Mouse (Mus musculus): Measurements from ENCODE around the gene Pcnx.
A peak's percentile ranks its signal among the peaks of the same experiment; 100 is the strongest.

Pcnx gene

GRCm38 (mm10) chr12:81859351-81860307, at the start of gene Pcnx:
Gene Pcnx, plus strand, starts transcription at chr12:81860023.
- DNase-seq (ENCODE audit: low read depth, low spot score) = no peak

GRCm38 (mm10) chr12:81810417-81810816, 49.4 kb upstream of the Pcnx start:
- no peak for DNase-seq (ENCODE audit: low read depth, low spot score)

- no peak for DNase-seq (ENCODE audit: low read depth, low spot score)
Observed at GRCm38 (mm10) chr12:81814742-81815141, 45.1 kb upstream of the Pcnx start.

- no peak for DNase-seq (ENCODE audit: low read depth, low spot score)
Observed at GRCm38 (mm10) chr12:81816330-81817125, 43.3 kb upstream of the Pcnx start.

- DNase-seq (ENCODE audit: low read depth, low spot score) = no peak
Observed at GRCm38 (mm10) chr12:81817126-81817505, 42.7 kb upstream of the Pcnx start.

- DNase-seq (ENCODE audit: low read depth, low spot score) = peak; percentile 71
Observed at GRCm38 (mm10) chr12:81820700-81821099, 39.1 kb upstream of the Pcnx start.

GRCm38 (mm10) chr12:81822176-81822575, 37.6 kb upstream of the Pcnx start:
- no peak for DNase-seq (ENCODE audit: low read depth, low spot score)

GRCm38 (mm10) chr12:81822778-81823480, 36.9 kb upstream of the Pcnx start:
- no peak for DNase-seq (ENCODE audit: low read depth, low spot score)

GRCm38 (mm10) chr12:81828355-81828754, 31.5 kb upstream of the Pcnx start:
- no peak for DNase-seq (ENCODE audit: low read depth, low spot score)

- no peak for DNase-seq (ENCODE audit: low read depth, low spot score)
Observed at GRCm38 (mm10) chr12:81832039-81832738, 27.6 kb upstream of the Pcnx start.

- no peak for DNase-seq (ENCODE audit: low read depth, low spot score)
Observed at GRCm38 (mm10) chr12:81833094-81833493, 26.7 kb upstream of the Pcnx start.

GRCm38 (mm10) chr12:81836162-81836561, 23.7 kb upstream of the Pcnx start:
- DNase-seq (ENCODE audit: low read depth, low spot score) = no peak

- no peak for DNase-seq (ENCODE audit: low read depth, low spot score)
Observed at GRCm38 (mm10) chr12:81837463-81837862, 22.4 kb upstream of the Pcnx start.

- DNase-seq (ENCODE audit: low read depth, low spot score) = no peak
Observed at GRCm38 (mm10) chr12:81839663-81840062, 20.2 kb upstream of the Pcnx start.

- DNase-seq (ENCODE audit: low read depth, low spot score) = no peak
Observed at GRCm38 (mm10) chr12:81841046-81841445, 18.8 kb upstream of the Pcnx start.

- DNase-seq (ENCODE audit: low read depth, low spot score) = no peak
Observed at GRCm38 (mm10) chr12:81843501-81843900, 16.3 kb upstream of the Pcnx start.

- no peak for DNase-seq (ENCODE audit: low read depth, low spot score)
Observed at GRCm38 (mm10) chr12:81844572-81844971, 15.3 kb upstream of the Pcnx start.

GRCm38 (mm10) chr12:81844981-81845380, 14.8 kb upstream of the Pcnx start:
- DNase-seq (ENCODE audit: low read depth, low spot score) = no peak

- no peak for DNase-seq (ENCODE audit: low read depth, low spot score)
Observed at GRCm38 (mm10) chr12:81849629-81850028, 10.2 kb upstream of the Pcnx start.

- DNase-seq (ENCODE audit: low read depth, low spot score) = no peak
Observed at GRCm38 (mm10) chr12:81852551-81852950, 7.3 kb upstream of the Pcnx start.

- no peak for DNase-seq (ENCODE audit: low read depth, low spot score)
Observed at GRCm38 (mm10) chr12:81852977-81853376, 6.8 kb upstream of the Pcnx start.
